Mouse (Mus musculus): Measurements from ENCODE around the gene 4930564D02Rik.

- TF ChIP-seq CTCF (IDR thresholded peaks at IDR 0.05; ENCODE audit: insufficient read depth, low read length) (no peak), POLR2A (IDR thresholded peaks at IDR 0.05; ENCODE audit: borderline replicate concordance, extremely low read depth, low read depth, low read length) (no peak)
Observed at GRCm38 (mm10) chr3:105095026-105095425, 28.4 kb downstream of the 4930564D02Rik start.
